Mouse (Mus musculus): Measurements from ENCODE around the gene Pdlim5. TPM values are rescaled to one million over a fixed set of nuclear protein-coding genes. Genes with fewer than 3 reads are reported as not detected.

The Pdlim5 gene
- polyA plus RNA-seq, 3 experiments from 2014 or later = 21.5 to 25.7 (median 25.4) TPM

- ATAC-seq = no peak
Measured at GRCm38 (mm10) chr3:142334496-142334895, 61.0 kb downstream of the Pdlim5 start.

GRCm38 (mm10) chr3:142333458-142333857 lies 62.0 kb downstream of the Pdlim5 start:
- no peak for ATAC-seq

- ATAC-seq = no peak
Measured at GRCm38 (mm10) chr3:142332716-142333115, 62.8 kb downstream of the Pdlim5 start.

DNA sequence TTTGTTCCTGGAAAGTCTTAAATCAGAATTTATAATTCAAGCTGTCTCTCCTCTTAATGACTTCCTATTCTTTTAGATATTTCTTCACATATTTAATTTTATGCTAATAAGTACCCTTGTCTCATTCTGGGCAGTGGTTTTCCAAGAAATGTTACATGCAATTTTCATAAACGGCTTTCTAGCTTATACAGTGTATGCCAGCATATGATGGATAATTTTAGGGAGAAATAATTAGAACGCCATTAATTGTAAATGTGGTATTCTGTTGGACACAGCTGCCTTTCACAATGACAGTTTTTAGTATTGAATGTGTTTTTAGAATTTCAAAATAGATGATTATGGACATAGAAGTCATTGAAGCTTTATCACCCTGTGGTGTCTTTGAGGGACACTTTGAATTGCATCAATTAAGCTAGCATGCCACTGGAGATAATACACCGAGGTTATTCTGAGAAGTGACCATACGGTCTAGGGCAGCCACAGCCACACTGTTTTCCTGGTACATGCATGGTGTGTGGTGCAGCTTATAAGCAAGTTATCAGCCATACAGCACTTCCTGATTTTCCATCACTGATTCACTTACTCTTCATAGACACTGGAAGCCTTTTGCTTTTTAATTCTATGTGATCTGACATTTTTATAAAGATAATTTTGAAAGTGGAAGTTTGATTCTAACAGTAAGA lies 63.5 kb downstream of the Pdlim5 start:
- ATAC-seq = no peak

DNA sequence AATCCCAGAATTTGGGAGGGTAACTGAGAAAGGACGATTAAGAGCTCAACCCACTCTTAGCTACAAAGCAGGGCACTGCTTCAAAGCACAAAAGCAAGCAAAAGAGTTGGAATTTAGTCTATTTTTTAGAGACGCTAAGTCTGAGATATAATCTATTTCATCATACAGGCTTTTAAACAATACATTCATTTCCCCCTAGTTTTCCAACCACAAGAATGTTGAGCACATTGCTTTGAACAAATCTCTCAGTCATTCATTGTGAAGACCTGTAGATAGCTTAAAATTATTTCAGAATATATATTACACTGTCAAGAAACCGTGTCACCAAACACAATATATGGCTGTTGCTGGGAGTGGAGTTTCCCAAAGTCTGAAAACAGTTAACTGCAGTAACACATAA lies 65.1 kb downstream of the Pdlim5 start:
- ATAC-seq = no peak

GRCm38 (mm10) chr3:142323592-142323991 lies 71.9 kb downstream of the Pdlim5 start:
- no peak for ATAC-seq

DNA sequence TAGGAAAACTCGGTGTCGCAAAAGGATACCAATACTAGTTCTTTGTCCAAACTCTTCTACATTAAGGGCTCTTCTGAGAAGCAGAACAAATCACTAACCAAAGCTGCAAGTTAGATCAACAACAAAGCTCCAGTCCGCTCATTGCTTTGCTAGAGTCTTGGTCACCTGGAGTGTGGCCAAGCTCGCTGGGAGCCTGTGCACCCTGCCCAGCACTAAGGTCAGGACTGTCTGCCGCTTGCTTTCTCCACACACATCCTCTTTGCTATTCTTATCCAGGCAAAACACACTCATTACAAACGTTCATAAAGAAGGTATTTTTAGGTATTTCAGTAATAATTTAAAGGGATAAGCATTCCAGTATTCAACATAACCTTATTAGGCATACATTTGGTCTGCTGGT lies 73.6 kb downstream of the Pdlim5 start:
- no peak for ATAC-seq

DNA sequence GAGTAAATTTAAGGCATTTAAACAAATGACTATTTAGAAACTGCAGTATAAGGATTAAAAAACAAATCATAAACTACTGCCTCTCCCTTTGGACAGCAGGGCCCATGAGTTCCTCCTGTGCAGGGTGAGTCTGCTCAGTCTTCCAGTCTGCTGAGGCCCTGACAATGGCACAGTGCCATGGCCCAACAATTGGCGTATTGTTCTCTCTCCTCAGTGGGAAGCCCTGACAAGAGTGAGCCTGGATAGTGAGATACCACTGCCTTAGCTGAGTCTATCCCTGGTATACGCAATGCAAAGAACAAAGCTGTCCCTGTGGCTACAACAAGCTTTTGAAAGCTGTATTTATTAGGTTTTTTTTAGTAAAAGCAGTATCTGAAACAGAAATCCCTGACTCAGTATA lies 77.3 kb downstream of the Pdlim5 start:
- no peak for ATAC-seq

GRCm38 (mm10) chr3:142316138-142316740 lies 79.3 kb downstream of the Pdlim5 start:
- no peak for ATAC-seq

DNA sequence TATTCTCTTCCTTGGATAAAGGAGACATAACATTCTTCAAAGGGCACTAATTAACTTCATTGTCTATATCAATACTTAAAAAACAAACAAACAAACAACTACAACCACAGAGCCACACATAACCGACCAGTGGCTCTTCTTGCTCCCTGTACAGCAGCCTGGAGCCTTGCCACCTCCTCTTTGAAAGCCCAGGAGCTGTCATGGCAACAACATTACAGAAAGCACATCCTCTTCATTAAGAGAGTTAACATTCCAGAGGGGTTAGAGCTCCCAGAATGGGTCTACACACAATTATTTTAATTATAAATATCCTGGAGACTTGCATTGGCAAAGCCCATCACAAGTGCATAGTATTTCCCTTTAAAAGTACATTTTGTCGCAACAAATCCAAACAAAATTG lies 84.4 kb downstream of the Pdlim5 start:
- ATAC-seq = no peak

- no peak for ATAC-seq
Measured at GRCm38 (mm10) chr3:142310446-142310845, 85.0 kb downstream of the Pdlim5 start.

- ATAC-seq = peak; percentile 18
Measured at GRCm38 (mm10) chr3:142295287-142295676, 100.2 kb downstream of the Pdlim5 start.

GRCm38 (mm10) chr3:142294616-142295286 lies 100.7 kb downstream of the Pdlim5 start:
- ATAC-seq = peak; percentile 94

- ATAC-seq = no peak
Measured at GRCm38 (mm10) chr3:142293561-142293960, 101.9 kb downstream of the Pdlim5 start.

- ATAC-seq = peak; percentile 93
Measured at GRCm38 (mm10) chr3:142282706-142283105, 112.8 kb downstream of the Pdlim5 start.

GRCm38 (mm10) chr3:142281656-142282055 lies 113.8 kb downstream of the Pdlim5 start:
- no peak for ATAC-seq

GRCm38 (mm10) chr3:142281093-142281445 lies 114.4 kb downstream of the Pdlim5 start:
- ATAC-seq = peak; percentile 39

DNA sequence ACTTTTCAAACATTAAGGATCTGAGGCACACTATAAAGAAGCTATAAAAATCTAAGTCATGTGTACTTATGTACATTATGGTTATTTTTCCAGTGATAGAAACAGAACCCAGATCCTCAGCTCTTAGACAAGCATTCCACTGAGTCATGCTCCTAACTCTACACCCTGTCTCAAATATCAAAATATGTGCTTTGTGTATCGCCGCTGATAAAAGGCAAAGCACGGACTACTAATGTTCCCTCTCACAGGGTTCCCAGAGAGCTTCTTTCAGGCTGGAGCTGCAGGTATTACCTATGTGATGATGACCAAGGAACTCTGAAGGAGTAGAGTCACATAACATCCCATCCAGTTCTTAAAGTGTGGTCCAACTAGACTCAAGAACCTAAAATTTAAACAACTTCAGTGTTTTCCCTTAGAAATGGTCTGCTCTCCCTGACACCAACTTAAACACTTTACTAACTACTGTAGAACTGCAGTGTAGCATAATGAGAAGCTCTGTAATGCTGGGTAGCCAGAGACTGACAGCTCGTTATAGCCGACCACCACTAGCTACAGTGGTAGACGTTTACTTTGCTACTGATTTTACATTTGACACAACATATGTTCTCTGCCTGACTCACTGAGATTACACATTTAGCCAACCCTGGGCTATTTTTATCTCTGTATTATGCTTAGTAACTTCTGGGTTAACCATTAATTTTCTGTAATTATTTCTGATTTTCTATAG lies 115.0 kb downstream of the Pdlim5 start:
- no peak for ATAC-seq

GRCm38 (mm10) chr3:142279011-142279410 lies 116.5 kb downstream of the Pdlim5 start:
- no peak for ATAC-seq

DNA sequence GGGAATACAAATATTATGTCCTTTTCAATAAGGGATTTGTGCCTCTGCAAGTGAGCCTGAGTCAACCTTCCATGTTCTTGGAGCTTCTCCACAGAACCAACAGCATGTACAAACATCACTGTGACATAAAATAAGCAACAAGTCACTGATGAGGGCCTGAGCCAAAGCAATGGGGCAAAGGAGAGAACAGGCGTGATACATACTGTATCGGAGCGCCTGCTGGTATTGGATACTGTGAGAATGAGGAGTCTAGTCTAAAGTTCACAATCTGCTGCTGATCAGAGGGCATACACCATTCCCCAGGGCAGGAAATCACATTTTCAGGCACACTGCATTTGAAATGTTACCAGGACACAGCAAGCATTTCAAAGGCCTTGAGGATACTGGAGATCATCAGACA lies 119.0 kb downstream of the Pdlim5 start:
- no peak for ATAC-seq

GRCm38 (mm10) chr3:142274993-142275392 lies 120.5 kb downstream of the Pdlim5 start:
- peak; percentile 50 for ATAC-seq

DNA sequence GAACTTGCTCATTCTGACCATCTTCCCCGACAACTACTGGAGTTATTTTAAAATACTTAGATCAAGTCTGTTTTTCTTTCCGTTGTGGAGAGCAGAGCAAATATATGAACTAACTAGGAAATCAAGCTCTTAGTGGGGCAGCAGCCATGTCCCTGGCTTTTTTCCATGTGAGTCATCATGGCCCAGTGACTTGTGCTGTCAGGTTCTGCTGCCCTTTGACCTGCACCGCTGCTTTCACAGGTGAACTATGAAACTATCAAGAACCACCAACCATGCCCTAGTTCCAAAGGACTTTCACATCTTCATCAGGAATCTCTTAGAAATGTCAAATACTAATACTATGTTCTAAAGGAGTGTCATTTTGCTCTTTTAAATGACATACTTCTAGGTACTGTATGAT lies 121.0 kb downstream of the Pdlim5 start:
- ATAC-seq = no peak

DNA sequence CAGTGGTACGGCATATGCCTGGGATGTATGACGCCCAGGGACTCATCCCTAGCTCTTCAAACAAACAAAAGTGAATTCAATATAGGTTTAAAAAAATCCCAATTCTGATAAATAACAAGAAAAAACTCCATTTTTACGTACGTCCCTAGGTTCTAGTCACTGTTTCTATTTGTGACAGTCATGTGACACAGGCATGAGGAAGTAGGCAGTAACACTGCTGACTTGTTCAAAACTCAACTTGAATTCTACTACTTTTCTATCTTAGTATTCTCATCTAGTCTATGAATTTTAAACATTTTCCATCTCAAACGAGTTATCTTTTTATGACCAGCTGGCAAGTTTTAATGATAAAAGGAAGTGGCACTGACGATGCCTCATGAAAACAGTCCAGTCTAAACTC lies 122.2 kb downstream of the Pdlim5 start:
- ATAC-seq = no peak
